Mouse (Mus musculus) limb, embryonic 11.5 days (tissue): ENCODE results near the gene Elovl5. TPM values are rescaled to one million over a fixed set of nuclear protein-coding genes. Genes with fewer than 3 reads are reported as not detected.

Experiments used
- ATAC-seq: fragments of 200-750 bp; cut with Nextera tagmentation; 2 replicates; pipeline ENCODE4 v1.8.0; 2017; ENCODE audit warnings: low read depth; ENCODE audit not compliant: insufficient number of reproducible peaks, low FRiP score, low TSS enrichment
- DNase-seq: peaks from one replicate; pipeline ENCODE4 v3.0.0-alpha.2; 2015; ENCODE audit warnings: low spot score
- H3K27ac ChIP-seq: fragments of 300-500 bp; sonication (generic); replicated peaks from 2 replicates; pipeline ENCODE4 v1.5.1; 2014; ENCODE audit warnings: low read depth, mild to moderate bottlenecking, low read length
- H3K27me3 ChIP-seq: fragments of 300-500 bp; sonication (generic); 2 replicates; pipeline ENCODE4 v1.6.1; 2014; ENCODE audit warnings: mild to moderate bottlenecking, low read length, mixed read lengths; ENCODE audit not compliant: control insufficient read depth, insufficient read depth
- H3K36me3 ChIP-seq: fragments of 300-500 bp; sonication (generic); 2 replicates; pipeline ENCODE4 v1.6.1; 2014; ENCODE audit warnings: mild to moderate bottlenecking, low read length, moderate library complexity, mixed read lengths; ENCODE audit not compliant: control insufficient read depth, insufficient read depth
- H3K4me1 ChIP-seq: fragments of 300-500 bp; sonication (generic); 2 replicates; pipeline ENCODE4 v1.6.1; 2014; ENCODE audit warnings: low read length, mixed read lengths; ENCODE audit not compliant: control insufficient read depth, insufficient read depth
- H3K4me2 ChIP-seq: fragments of 300-500 bp; sonication (generic); 2 replicates; pipeline ENCODE4 v1.6.1; 2014; ENCODE audit warnings: low read depth, mild to moderate bottlenecking, moderate library complexity; ENCODE audit not compliant: severe bottlenecking
- H3K4me3 ChIP-seq: fragments of 300-500 bp; sonication (generic); 2 replicates; pipeline ENCODE4 v1.5.1; 2014; ENCODE audit warnings: low read depth, low read length
- H3K9ac ChIP-seq: fragments of 300-500 bp; sonication (generic); 2 replicates; pipeline ENCODE4 v1.6.1; 2014; ENCODE audit warnings: mild to moderate bottlenecking, low read length
- H3K9me3 ChIP-seq: fragments of 300-500 bp; sonication (generic); 2 replicates; pipeline ENCODE4 v1.6.1; 2016; ENCODE audit warnings: low read length; ENCODE audit not compliant: control insufficient read depth
- WGBS: fragments of 180-500 bp; shearing (Covaris S2); extraction: QIAGEN DNeasy Blood & Tissue Kit; methylation state at CpG from one replicate; pipeline ENCODE4 v1.1.7; 2014; 5-methylcytosine and 5-hydroxymethylcytosine counted together
- polyA plus RNA-seq: library from polyadenylated mRNA; unstranded; fragments of >200 nt; fragmentation: Nextera tagmentation; extraction: Ambion mirVana; gene quantifications from 2 replicates; pipeline ENCODE4 v1.2.1, GENCODE M21; 2014

Gene Elovl5
- polyA plus RNA-seq, 1 experiment from 2014 or later, result 90.8 TPM

DNA sequence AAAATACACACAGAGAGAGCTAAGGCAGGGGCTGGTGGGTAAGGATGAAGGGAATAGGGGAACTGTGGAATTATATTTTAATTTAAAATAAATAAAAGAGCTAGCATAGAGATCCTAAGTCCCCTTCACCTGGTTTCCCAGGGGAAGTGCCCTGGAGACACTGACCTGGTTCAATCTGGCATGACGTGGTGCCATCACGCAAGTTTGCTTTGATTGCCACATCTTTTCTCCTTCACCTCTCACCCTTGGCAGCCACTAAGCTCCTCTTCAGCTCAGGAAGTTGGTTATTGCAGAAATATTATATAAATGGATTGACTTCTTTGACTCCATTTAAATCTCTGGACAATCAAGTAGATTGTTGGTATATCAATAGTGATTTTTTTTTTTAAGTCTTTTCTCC, 26.2 kb downstream of the Elovl5 start:
- H3K36me3 ChIP-seq, result peaks cover 2% of the 10 kb centered on the region; the same call in 1 of the 2 replicates
- whole genome bisulfite sequencing, result 97% methylated on average over 2 of the region's 2 CpGs
- peaks cover 17% of the 10 kb centered on the region; the same call in 1 of the 2 replicates for H3K4me1 ChIP-seq
- H3K9me3 ChIP-seq, result no peaks in the 10 kb centered on the region
- no peak overlapping the region for H3K4me3 ChIP-seq
- no peak overlapping the region for H3K27ac ChIP-seq
- DNase-seq (no peak), ATAC-seq (no peak)
- H3K27me3 ChIP-seq, result no peaks in the 10 kb centered on the region
- no peak overlapping the region for H3K4me2 ChIP-seq
- H3K9ac ChIP-seq, result no peak overlapping the region

- Histone ChIP-seq H3K9me3 (no peaks in the 10 kb centered on the region), H3K27me3 (no peaks in the 10 kb centered on the region), H3K36me3 (peaks cover 2% of the 10 kb centered on the region; the same call in 1 of the 2 replicates), H3K4me2 (no peak overlapping the region), H3K4me1 (peaks cover 9% of the 10 kb centered on the region; the same call in 1 of the 2 replicates), H3K4me3 (no peak overlapping the region), H3K27ac (no peak overlapping the region), H3K9ac (no peak overlapping the region)
- no peak for ATAC-seq
- WGBS, result 89% methylated on average over 3 of the region's 3 CpGs
- no peak for DNase-seq
Observed at GRCm38 (mm10) chr9:77944195-77944594, 27.0 kb downstream of the Elovl5 start.

DNA sequence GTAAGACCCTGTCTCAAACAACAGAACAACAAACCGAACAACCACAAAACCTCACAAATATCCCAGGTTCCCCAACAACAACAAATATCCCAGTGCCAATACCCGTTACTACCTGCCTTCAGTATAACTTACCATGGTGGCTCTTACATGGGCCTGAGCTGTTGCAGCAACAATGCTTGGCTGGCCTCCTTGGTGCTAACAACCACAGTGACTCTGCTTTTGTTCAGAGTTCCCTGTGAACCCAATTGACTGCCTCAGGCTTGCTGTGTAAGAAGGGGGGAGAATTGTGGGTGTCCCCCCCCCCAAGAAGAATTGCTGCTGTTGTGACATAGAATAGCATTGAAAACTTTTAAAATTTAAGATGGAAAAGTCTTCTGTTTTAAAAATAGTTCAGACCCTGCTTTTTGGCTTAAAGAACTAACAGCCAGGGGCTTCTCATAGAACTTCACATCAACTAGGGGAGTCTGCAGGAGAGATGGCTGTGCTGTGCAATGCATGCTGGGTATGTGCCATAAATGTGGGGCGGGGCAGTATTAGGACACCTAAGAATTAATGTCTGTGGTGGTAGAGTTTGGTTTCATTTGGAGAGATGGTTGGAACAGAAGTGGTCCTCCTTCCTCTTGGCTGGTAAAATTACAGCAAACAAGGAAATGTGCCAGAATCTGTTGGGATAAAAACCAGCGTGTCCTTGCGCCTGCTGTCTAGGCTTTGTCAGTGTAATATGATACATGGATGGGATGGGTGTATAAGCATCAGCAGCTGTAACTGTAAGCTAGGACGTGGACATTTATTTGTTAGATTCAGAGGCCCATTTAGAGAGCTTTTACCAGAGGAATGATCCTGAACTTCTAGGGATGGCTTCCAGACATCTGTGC, 28.9 kb downstream of the Elovl5 start:
- Histone ChIP-seq H3K9me3 (no peaks in the 10 kb centered on the region), H3K27ac (no peak overlapping the region), H3K4me2 (no peak overlapping the region), H3K36me3 (peaks cover 2% of the 10 kb centered on the region; the same call in 1 of the 2 replicates), H3K9ac (no peak overlapping the region), H3K27me3 (no peaks in the 10 kb centered on the region), H3K4me1 (peaks cover 2% of the 10 kb centered on the region; the same call in 1 of the 2 replicates), H3K4me3 (no peak overlapping the region)
- ATAC-seq (no peak), DNase-seq (no peak)
- 83% methylated on average over 6 of the region's 6 CpGs for WGBS

GRCm38 (mm10) chr9:77948214-77948613, 31.1 kb downstream of the Elovl5 start:
- no peak overlapping the region for H3K27ac ChIP-seq
- WGBS, result 82% methylated on average over 2 of the region's 2 CpGs
- no peak overlapping the region for H3K4me2 ChIP-seq
- H3K4me3 ChIP-seq, result no peak overlapping the region
- H3K27me3 ChIP-seq, result no peaks in the 10 kb centered on the region
- no peaks in the 10 kb centered on the region for H3K9me3 ChIP-seq
- peaks cover 2% of the 10 kb centered on the region; the same call in 1 of the 2 replicates for H3K36me3 ChIP-seq
- H3K4me1 ChIP-seq, result peaks cover 11% of the 10 kb centered on the region; the same call in 1 of the 2 replicates
- no peak overlapping the region for H3K9ac ChIP-seq
- DNase-seq (no peak), ATAC-seq (no peak)

- Histone ChIP-seq H3K36me3 (peaks cover 2% of the 10 kb centered on the region; the same call in 1 of the 2 replicates), H3K4me3 (no peak overlapping the region), H3K4me2 (no peak overlapping the region), H3K27ac (no peak overlapping the region), H3K9ac (no peak overlapping the region), H3K9me3 (no peaks in the 10 kb centered on the region), H3K4me1 (peaks cover 12% of the 10 kb centered on the region; the same call in 1 of the 2 replicates), H3K27me3 (no peaks in the 10 kb centered on the region)
- no peak for ATAC-seq
- DNase-seq, result no peak
- WGBS, result 36% methylated on average over 7 of the region's 7 CpGs
Observed at GRCm38 (mm10) chr9:77949753-77950268, 32.6 kb downstream of the Elovl5 start.

DNA sequence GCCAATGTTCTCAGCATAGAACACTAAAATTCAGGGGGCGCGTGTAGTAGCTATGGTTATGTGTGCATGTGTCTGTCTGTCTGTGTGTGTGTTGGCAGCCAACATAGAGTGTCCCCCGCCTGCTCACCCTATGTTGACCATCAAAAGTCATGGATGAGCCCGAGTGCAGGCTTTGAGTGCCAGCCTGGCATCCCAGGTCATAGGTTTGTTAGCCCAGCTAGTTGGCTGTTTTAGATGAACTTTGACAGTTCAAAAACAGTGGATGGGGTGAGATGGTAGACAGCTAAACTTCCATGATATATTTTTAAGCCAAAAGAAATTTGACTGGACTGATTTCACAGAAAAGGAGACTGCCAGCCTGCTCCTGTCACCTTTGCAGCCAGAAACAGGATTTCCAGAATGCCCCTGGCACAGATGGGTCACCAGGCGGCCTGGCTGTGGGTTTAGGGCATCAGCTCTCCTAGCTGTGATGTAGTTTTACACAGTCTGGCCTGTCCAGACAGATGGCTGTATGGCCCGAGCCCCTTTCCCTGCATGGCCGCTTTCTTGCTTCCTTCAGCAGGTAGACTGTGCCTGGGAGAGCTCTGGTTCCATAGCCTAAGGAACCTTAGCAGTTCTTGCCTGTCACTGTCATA, 33.8 kb downstream of the Elovl5 start:
- 85% methylated on average over 7 of the region's 7 CpGs for WGBS
- Histone ChIP-seq H3K27ac (no peak overlapping the region), H3K9ac (no peak overlapping the region), H3K4me1 (peaks cover 12% of the 10 kb centered on the region; the same call in 1 of the 2 replicates), H3K4me3 (no peak overlapping the region), H3K9me3 (no peaks in the 10 kb centered on the region), H3K27me3 (no peaks in the 10 kb centered on the region), H3K36me3 (peaks cover 2% of the 10 kb centered on the region; the same call in 1 of the 2 replicates), H3K4me2 (no peak overlapping the region)
- ATAC-seq (no peak), DNase-seq (no peak)

DNA sequence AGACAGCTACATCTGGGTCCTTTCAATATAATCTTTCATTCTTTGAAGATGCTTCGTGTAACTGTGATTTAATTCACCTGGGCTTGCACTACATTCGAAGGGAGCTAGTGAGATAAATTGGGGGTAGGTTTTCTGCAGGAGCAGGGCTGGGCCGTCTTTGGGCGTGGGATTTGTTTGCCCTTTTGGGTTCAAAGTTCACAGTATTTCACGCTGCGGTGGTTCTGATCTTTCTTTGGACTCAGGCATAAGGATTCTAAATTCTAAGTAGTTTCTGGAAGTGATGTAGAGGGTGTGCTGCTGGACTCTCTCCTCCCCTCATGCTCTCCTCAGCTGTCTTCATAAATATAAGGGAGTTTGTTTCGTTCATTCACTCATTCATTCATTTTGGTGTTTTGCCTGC, 34.8 kb downstream of the Elovl5 start:
- H3K36me3 ChIP-seq, result peaks cover 2% of the 10 kb centered on the region; the same call in 1 of the 2 replicates
- H3K4me3 ChIP-seq, result no peak overlapping the region
- no peaks in the 10 kb centered on the region for H3K9me3 ChIP-seq
- H3K9ac ChIP-seq, result no peak overlapping the region
- no peak overlapping the region for H3K27ac ChIP-seq
- ATAC-seq (no peak), DNase-seq (no peak)
- 72% methylated on average over 7 of the region's 7 CpGs for WGBS
- no peaks in the 10 kb centered on the region for H3K27me3 ChIP-seq
- H3K4me1 ChIP-seq, result peaks cover 10% of the 10 kb centered on the region; the same call in 1 of the 2 replicates
- no peak overlapping the region for H3K4me2 ChIP-seq

DNA sequence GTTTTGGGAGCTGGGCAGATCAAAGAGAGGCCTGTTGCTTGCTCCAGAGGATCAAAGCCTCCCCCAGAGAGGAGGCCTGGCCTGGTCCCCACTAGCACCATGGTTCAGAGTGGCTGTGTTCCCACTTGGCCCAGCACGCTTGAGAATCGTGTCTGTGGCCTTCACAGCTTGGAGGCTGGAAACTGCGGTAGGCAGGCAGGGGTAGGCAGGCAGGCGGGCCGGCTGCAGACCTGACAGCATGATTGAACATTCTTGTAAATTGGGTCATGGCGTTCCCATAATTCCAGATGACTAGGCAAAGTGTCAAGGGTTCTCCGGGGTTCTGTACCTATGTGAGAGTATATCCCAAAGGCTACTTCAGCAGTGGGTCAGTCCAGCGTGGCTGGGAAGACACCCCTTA, 35.9 kb downstream of the Elovl5 start:
- Histone ChIP-seq H3K27ac (no peak overlapping the region), H3K9ac (no peak overlapping the region), H3K4me2 (no peak overlapping the region), H3K4me1 (peaks cover 10% of the 10 kb centered on the region; the same call in 1 of the 2 replicates), H3K9me3 (no peaks in the 10 kb centered on the region), H3K36me3 (no peaks in the 10 kb centered on the region), H3K27me3 (no peaks in the 10 kb centered on the region), H3K4me3 (no peak overlapping the region)
- DNase-seq (no peak), ATAC-seq (no peak)
- WGBS, result 34% methylated on average over 8 of the region's 8 CpGs
